Mouse (Mus musculus): ENCODE data around the gene Gm4744. TPM values are rescaled to one million over a fixed set of nuclear protein-coding genes. Genes with fewer than 3 reads are reported as not detected.
"Not testable (repeated sequence)": the region's sequence is repeated elsewhere in the genome, so short reads cannot be mapped to it uniquely, and the experiment has no call there.

Gene Gm4744
- total RNA-seq (2017) = not detected in 2 replicates

- no peak for ATAC-seq (ENCODE audit: extremely low read depth, insufficient number of reproducible peaks, low FRiP score, poor library complexity, severe bottlenecking)
Measured at GRCm38 (mm10) chr6:40951770-40952169, at the start of gene Gm4744. Gene Gm4744, minus strand, starts transcription at chr6:40951870.

- ATAC-seq (ENCODE audit: extremely low read depth, insufficient number of reproducible peaks, low FRiP score, poor library complexity, severe bottlenecking) = not testable (repeated sequence)
Measured at GRCm38 (mm10) chr6:40999379-40999778, 47.7 kb upstream of the Gm4744 start, which contains the start of gene Gm2663. Gene Gm2663, minus strand, starts transcription at chr6:40999479.

DNA sequence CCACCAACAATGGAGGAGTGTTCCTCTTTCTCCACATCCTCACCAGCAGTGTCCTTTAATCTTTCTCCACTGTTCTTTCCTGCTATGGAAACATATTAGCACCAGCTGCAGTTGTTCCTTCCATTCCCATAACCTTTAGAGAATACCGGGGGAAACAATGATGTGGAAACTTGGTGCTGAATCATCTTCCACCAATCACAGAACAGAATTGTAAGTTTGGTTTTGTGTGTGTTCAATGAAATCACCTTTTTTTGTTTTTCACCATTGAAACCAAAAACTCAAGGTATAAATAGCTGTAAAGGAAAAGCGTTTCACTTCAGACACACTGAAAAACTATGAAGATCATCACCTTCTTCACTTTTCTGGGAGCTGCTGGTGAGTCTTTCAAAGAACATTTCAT is 12.8 kb upstream of the Gm4744 start, which contains the start of gene 1810009J06Rik:
Gene 1810009J06Rik (plus strand): TSS at position 301 of the 400 bp plus-strand sequence.
- not testable (repeated sequence) for ATAC-seq (ENCODE audit: extremely low read depth, insufficient number of reproducible peaks, low FRiP score, poor library complexity, severe bottlenecking)

- ATAC-seq (ENCODE audit: extremely low read depth, insufficient number of reproducible peaks, low FRiP score, poor library complexity, severe bottlenecking) = no peak
Measured at GRCm38 (mm10) chr6:40953716-40954115, 2.0 kb upstream of the Gm4744 start.

DNA sequence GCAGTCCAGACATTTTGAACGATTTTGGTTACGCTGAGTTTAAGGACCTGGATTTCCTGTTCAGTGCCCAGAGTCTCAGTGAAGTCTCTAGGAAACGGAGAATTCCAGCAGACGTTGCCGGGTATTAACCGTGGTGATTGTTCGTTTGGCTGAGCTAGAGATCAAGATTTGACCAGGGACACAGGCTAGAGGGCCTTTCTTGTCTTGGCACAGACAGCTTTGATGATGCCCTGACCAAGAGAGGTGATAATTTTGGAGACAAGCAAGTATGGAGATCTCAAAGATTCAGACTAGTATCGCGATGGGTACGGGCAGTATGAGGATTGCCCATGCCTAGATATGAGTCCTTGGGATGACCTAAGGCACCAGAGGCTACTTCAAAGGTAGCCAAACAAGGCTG is 11.2 kb downstream of the Gm4744 start, which contains the start of gene 1700074P13Rik:
Gene 1700074P13Rik (minus strand): TSS at position 101 of the 400 bp plus-strand sequence.
- no peak for ATAC-seq (ENCODE audit: extremely low read depth, insufficient number of reproducible peaks, low FRiP score, poor library complexity, severe bottlenecking)

GRCm38 (mm10) chr6:40919954-40920353 is 31.7 kb downstream of the Gm4744 start:
- ATAC-seq (ENCODE audit: extremely low read depth, insufficient number of reproducible peaks, low FRiP score, poor library complexity, severe bottlenecking) = no peak

DNA sequence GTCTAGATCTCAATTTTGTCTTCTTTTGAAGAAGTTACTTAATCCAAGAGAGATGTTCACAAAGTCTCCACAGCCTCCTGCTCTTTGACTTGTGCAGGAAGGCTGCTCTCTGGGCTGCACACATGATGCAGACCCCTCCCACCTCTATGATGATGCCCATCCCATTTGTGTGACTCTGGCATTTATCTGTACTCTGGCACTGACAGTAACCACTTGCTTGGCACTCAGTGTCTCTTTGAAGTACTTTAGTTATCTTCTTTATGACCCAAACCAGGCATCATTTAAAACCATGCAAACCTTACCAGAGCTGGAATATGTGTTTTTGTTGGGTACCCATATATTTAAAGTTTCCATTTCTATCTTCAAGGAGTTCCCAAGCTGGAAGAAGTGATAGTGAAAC is 51.4 kb downstream of the Gm4744 start, which contains the start of gene Prss58:
Gene Prss58 (minus strand): TSS at position 101 of the 400 bp plus-strand sequence.
- ATAC-seq (ENCODE audit: extremely low read depth, insufficient number of reproducible peaks, low FRiP score, poor library complexity, severe bottlenecking) = no peak

Other genes starting within 250 kb of the Gm4744 start
- gene Moxd2, start 64.4 kb downstream of the Gm4744 start, total RNA-seq (2017) = not detected in 2 replicates
- gene Prss58, start 51.5 kb downstream of the Gm4744 start, total RNA-seq (2017) = not detected in 2 replicates
- not detected in 2 replicates for gene 1700074P13Rik, start 11.3 kb downstream of the Gm4744 start, total RNA-seq (2017)
- not detected in 2 replicates for gene 1810009J06Rik, start 12.9 kb upstream of the Gm4744 start, total RNA-seq (2017)
- gene Gm2663, start 47.6 kb upstream of the Gm4744 start, total RNA-seq (2017) = not detected in 2 replicates
- gene 2210010C04Rik, start 83.6 kb upstream of the Gm4744 start, total RNA-seq (2017) = not detected in 2 replicates

Data from neutrophil, adult 5-6 weeks (primary cell).